Mouse (Mus musculus): ENCODE data around the gene Qrsl1. TPM values are rescaled to one million over a fixed set of nuclear protein-coding genes. Genes with fewer than 3 reads are reported as not detected.

Qrsl1 gene
- polyA plus RNA-seq, 1 experiment from 2014 or later: 23.4 TPM

DNA sequence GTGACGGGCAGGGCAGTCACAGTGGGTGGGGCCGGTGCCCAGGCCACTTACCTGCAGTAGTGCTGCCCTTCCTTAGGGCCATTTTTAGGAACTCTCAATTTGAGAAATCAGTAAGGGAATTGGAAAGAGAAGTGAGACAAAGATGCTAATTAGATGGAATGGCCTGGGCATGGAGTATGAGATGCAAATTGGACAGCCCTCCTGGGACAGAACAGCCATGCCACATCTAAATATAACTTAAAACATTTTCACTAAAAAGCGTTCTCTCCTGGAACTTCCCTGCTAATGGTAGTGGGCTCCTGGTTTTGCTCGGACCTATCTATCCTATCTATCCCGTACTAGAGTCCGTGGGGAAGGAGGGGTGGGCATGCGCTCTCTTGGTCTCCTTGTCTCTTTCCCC is 3.3 kb downstream of the Qrsl1 start:
- ATAC-seq (no peak), DNase-seq (ENCODE audit: low spot score) (no peak)
- Histone ChIP-seq H3K36me3 (ENCODE audit: control insufficient read depth, insufficient read depth, low read length) (peaks cover 12% of the 10 kb centered on the region), H3K9me3 (replicated peaks; ENCODE audit: control insufficient read depth, low read length) (no peaks in the 10 kb centered on the region), H3K4me2 (ENCODE audit: low read length) (no peak overlapping the region), H3K27me3 (replicated peaks; ENCODE audit: control insufficient read depth, insufficient read depth, low read length) (no peaks in the 10 kb centered on the region), H3K27ac (ENCODE audit: low read depth, low read length) (no peak overlapping the region), H3K9ac (ENCODE audit: low read length) (no peak overlapping the region), H3K4me1 (ENCODE audit: control insufficient read depth, insufficient read depth, low read length) (peaks cover 8% of the 10 kb centered on the region), H3K4me3 (ENCODE audit: low read depth, low read length) (no peak overlapping the region)
- 95% methylated on average over 7 of the region's 7 CpGs for WGBS

DNA sequence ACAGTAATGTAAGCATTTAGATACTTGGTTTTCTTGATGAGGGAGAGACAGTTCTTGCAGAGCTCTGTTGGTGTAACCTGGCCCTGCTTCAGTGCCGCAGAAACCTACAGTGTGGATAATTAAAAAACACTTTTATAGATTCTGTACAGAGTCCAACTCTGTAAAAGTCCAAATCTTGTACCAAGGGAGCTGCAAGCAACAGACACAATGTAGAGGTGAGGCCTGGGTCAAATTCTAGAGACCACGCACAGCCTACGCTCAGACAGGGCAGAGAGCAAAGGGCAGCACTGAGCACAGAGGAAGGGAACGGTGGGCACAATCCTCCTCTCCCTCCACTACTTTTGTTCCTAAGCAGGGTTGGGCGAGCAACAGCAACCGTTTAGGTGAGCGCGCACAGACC is 5.5 kb downstream of the Qrsl1 start:
- H3K27ac ChIP-seq (ENCODE audit: low read depth, low read length): no peak overlapping the region
- no peak overlapping the region for H3K4me2 ChIP-seq (ENCODE audit: low read length)
- no peak overlapping the region for H3K9ac ChIP-seq (ENCODE audit: low read length)
- DNase-seq (ENCODE audit: low spot score) (no peak), ATAC-seq (no peak)
- no peaks in the 10 kb centered on the region for H3K9me3 ChIP-seq (replicated peaks; ENCODE audit: control insufficient read depth, low read length)
- H3K27me3 ChIP-seq (replicated peaks; ENCODE audit: control insufficient read depth, insufficient read depth, low read length): no peaks in the 10 kb centered on the region
- H3K4me3 ChIP-seq (ENCODE audit: low read depth, low read length): no peak overlapping the region
- peaks cover 26% of the 10 kb centered on the region for H3K36me3 ChIP-seq (ENCODE audit: control insufficient read depth, insufficient read depth, low read length)
- WGBS: 90% methylated on average over 8 of the region's 8 CpGs
- no peaks in the 10 kb centered on the region for H3K4me1 ChIP-seq (ENCODE audit: control insufficient read depth, insufficient read depth, low read length)

DNA sequence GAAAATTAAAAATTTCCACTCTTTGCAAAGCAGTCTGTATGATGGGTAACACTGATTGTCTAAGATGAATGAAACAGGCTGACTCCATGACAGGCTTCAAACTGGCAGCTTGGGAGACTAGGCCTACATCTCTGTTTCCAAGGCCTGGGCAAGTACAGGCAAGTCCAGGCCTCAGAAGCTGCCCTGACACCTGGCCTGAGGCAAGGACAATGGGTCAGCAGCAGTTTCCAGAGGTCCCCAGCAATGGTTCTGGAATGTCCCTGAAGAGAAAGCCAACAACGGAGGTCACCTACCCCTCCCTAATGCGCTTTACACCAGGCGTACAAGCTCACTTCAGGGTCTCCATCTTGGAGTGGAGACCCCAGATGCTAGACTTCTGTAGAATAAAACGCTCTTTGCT is 8.6 kb downstream of the Qrsl1 start:
- Histone ChIP-seq H3K9me3 (replicated peaks; ENCODE audit: control insufficient read depth, low read length) (no peaks in the 10 kb centered on the region), H3K4me2 (ENCODE audit: low read length) (no peak overlapping the region), H3K36me3 (ENCODE audit: control insufficient read depth, insufficient read depth, low read length) (peaks cover 35% of the 10 kb centered on the region), H3K27ac (ENCODE audit: low read depth, low read length) (no peak overlapping the region), H3K4me1 (ENCODE audit: control insufficient read depth, insufficient read depth, low read length) (no peaks in the 10 kb centered on the region), H3K27me3 (replicated peaks; ENCODE audit: control insufficient read depth, insufficient read depth, low read length) (no peaks in the 10 kb centered on the region), H3K9ac (ENCODE audit: low read length) (no peak overlapping the region), H3K4me3 (ENCODE audit: low read depth, low read length) (no peak overlapping the region)
- DNase-seq (ENCODE audit: low spot score) (no peak), ATAC-seq (no peak)
- 97% methylated on average over 4 of the region's 4 CpGs for WGBS

DNA sequence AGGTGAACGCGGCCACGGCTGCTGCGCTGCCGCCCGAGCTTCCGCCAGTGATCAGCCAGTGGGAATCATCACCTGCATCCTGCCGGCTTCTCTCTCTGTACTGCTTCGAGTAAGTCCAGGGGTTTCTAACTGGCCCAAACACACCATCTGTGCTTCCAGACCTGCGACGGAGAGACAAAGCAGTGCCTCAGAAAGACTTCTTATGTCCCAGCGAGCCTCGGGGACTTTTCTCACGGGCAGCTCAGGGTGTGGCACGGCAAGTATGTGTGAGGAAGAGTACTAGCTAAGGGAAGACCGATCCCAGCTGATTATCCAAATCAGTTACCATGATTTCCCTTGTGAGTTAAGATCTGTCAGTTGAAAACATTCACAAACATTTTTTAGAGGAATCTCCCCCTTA is 12.6 kb downstream of the Qrsl1 start:
- Histone ChIP-seq H3K27me3 (replicated peaks; ENCODE audit: control insufficient read depth, insufficient read depth, low read length) (no peaks in the 10 kb centered on the region), H3K27ac (ENCODE audit: low read depth, low read length) (no peak overlapping the region; the same call in 1 of the 2 replicates), H3K9ac (ENCODE audit: low read length) (no peak overlapping the region), H3K9me3 (replicated peaks; ENCODE audit: control insufficient read depth, low read length) (no peaks in the 10 kb centered on the region), H3K4me2 (ENCODE audit: low read length) (no peak overlapping the region), H3K4me3 (ENCODE audit: low read depth, low read length) (no peak overlapping the region), H3K4me1 (ENCODE audit: control insufficient read depth, insufficient read depth, low read length) (no peaks in the 10 kb centered on the region), H3K36me3 (ENCODE audit: control insufficient read depth, insufficient read depth, low read length) (peaks cover 39% of the 10 kb centered on the region)
- DNase-seq (ENCODE audit: low spot score) (no peak), ATAC-seq (no peak)
- WGBS: 86% methylated on average over 16 of the region's 16 CpGs

DNA sequence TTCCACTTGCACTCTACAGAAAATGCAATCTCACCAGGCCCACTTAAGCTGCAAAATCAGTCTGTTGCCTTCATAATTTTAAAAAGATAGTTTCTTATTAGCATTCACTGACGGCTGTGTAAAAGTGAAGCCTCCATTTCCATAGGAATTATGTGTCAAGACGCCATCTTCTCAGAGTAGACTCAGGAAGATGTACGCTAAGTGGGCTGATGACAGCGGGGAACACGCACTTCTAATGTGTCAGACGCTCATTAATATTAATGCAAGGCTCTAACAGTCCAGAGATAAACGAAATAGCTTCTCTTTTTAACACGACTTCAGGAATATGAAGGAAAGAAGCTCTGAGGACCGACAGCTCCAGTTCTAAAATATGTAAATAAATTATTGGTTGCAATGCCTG is 13.9 kb downstream of the Qrsl1 start:
- Histone ChIP-seq H3K36me3 (ENCODE audit: control insufficient read depth, insufficient read depth, low read length) (peaks cover 30% of the 10 kb centered on the region), H3K4me3 (ENCODE audit: low read depth, low read length) (no peak overlapping the region), H3K9ac (ENCODE audit: low read length) (no peak overlapping the region), H3K4me2 (ENCODE audit: low read length) (no peak overlapping the region), H3K4me1 (ENCODE audit: control insufficient read depth, insufficient read depth, low read length) (no peaks in the 10 kb centered on the region), H3K27me3 (replicated peaks; ENCODE audit: control insufficient read depth, insufficient read depth, low read length) (no peaks in the 10 kb centered on the region), H3K9me3 (replicated peaks; ENCODE audit: control insufficient read depth, low read length) (no peaks in the 10 kb centered on the region), H3K27ac (ENCODE audit: low read depth, low read length) (peak overlapping the region; percentile 63; the same call in 1 of the 2 replicates)
- ATAC-seq (peak; percentile 91), DNase-seq (ENCODE audit: low spot score) (peak; percentile 79)
- WGBS: 67% methylated on average over 9 of the region's 9 CpGs

DNA sequence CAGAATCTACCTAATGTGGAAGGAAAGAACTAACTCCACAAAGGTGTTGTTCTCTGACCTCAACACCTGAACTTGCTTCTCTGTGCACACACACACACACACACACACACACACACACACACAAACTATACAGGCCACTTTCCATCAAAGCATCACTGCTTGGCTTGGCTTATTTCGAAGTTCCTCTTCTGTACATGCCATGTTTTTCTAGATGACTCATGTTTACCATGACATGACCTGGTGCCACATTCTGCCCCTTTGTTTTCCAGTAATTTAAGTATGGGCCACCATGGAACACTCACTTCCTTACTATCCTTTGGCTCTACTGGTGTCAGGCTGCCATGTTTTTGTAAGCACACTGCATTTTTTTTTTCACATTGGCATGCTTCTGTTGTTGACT is 30.1 kb downstream of the Qrsl1 start:
- H3K27ac ChIP-seq (ENCODE audit: low read depth, low read length): no peak overlapping the region
- no peak overlapping the region for H3K4me3 ChIP-seq (ENCODE audit: low read depth, low read length)
- no peak for DNase-seq (ENCODE audit: low spot score)
- H3K4me1 ChIP-seq (ENCODE audit: control insufficient read depth, insufficient read depth, low read length): no peaks in the 10 kb centered on the region
- H3K27me3 ChIP-seq (replicated peaks; ENCODE audit: control insufficient read depth, insufficient read depth, low read length): no peaks in the 10 kb centered on the region
- H3K4me2 ChIP-seq (ENCODE audit: low read length): no peak overlapping the region
- ATAC-seq: no peak
- peaks cover 13% of the 10 kb centered on the region for H3K36me3 ChIP-seq (ENCODE audit: control insufficient read depth, insufficient read depth, low read length)
- WGBS: 90% methylated on average over 1 of the region's 1 CpGs
- H3K9me3 ChIP-seq (replicated peaks; ENCODE audit: control insufficient read depth, low read length): no peaks in the 10 kb centered on the region
- no peak overlapping the region for H3K9ac ChIP-seq (ENCODE audit: low read length)

DNA sequence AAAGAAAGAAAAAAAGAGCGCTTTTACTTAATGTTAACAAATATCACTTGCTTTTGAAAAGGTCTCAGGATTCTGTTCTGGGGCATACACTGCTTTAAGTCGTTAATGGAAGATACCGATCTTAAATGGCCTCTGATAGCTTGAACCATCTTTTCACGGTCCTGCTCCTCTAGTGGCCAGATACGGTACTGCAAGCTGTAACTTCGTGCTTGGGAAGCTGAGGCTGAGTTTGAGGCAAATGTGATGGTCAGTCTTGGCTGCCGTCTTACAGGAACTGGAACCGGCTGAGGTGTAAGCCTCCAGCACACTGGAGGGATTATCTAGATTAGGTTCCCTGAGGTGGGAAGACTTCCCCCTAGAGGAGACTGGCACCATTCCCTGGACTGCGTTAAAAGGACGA is 30.8 kb downstream of the Qrsl1 start:
- DNase-seq (ENCODE audit: low spot score) (peak; percentile 40), ATAC-seq (no peak)
- H3K9me3 ChIP-seq (replicated peaks; ENCODE audit: control insufficient read depth, low read length): no peaks in the 10 kb centered on the region
- H3K4me2 ChIP-seq (ENCODE audit: low read length): no peak overlapping the region
- H3K27me3 ChIP-seq (replicated peaks; ENCODE audit: control insufficient read depth, insufficient read depth, low read length): no peaks in the 10 kb centered on the region
- peaks cover 10% of the 10 kb centered on the region for H3K36me3 ChIP-seq (ENCODE audit: control insufficient read depth, insufficient read depth, low read length)
- H3K4me1 ChIP-seq (ENCODE audit: control insufficient read depth, insufficient read depth, low read length): no peaks in the 10 kb centered on the region
- no peak overlapping the region for H3K4me3 ChIP-seq (ENCODE audit: low read depth, low read length)
- WGBS: 69% methylated on average over 10 of the region's 10 CpGs
- H3K27ac ChIP-seq (ENCODE audit: low read depth, low read length): no peak overlapping the region
- H3K9ac ChIP-seq (ENCODE audit: low read length): no peak overlapping the region

DNA sequence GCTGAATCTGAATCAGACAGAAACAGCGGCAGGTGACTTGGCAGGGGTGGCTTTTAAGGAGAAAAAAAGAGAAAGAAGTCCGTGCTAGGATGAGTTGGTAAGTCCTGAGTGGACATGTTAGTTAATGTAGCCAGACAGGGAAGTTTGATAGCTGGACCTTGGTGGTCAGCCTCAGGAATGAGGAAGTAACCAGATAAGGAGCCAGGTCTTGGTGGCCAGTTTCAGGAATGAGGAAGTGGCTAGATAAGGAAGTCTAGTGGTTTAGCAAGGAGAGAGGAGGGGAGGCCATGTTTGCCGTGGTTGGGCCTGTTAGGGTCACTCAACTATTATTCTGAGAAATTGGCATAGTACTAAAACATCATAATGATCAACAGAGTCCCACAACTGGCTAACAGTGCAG is 45.2 kb downstream of the Qrsl1 start:
- Histone ChIP-seq H3K9me3 (replicated peaks; ENCODE audit: control insufficient read depth, low read length) (no peaks in the 10 kb centered on the region; the same call in 1 of the 2 replicates), H3K36me3 (ENCODE audit: control insufficient read depth, insufficient read depth, low read length) (no peaks in the 10 kb centered on the region), H3K4me1 (ENCODE audit: control insufficient read depth, insufficient read depth, low read length) (no peaks in the 10 kb centered on the region), H3K27me3 (replicated peaks; ENCODE audit: control insufficient read depth, insufficient read depth, low read length) (no peaks in the 10 kb centered on the region), H3K4me2 (ENCODE audit: low read length) (no peak overlapping the region), H3K27ac (ENCODE audit: low read depth, low read length) (no peak overlapping the region), H3K4me3 (ENCODE audit: low read depth, low read length) (no peak overlapping the region), H3K9ac (ENCODE audit: low read length) (no peak overlapping the region)
- DNase-seq (ENCODE audit: low spot score): no peak
- 83% methylated on average over 3 of the region's 3 CpGs for WGBS
- no peak for ATAC-seq

DNA sequence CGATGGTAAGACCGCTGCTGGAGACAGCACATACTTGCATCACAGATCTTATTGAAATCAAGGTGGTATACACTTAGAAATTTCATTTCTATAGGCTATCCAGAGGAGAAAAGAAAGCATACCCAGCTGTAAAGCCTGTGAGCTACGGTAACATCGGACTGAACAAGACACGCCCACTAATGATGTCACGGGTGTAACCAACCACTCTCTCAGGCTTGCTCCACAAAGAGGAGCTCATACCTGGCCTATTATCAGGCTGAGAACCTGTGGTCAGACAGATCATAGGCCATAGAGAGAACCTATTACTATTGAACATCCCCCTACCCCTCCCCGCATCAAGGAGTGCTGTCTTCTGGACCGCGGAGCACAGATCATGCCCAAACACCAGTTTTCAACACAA is 45.6 kb downstream of the Qrsl1 start:
- Histone ChIP-seq H3K4me2 (ENCODE audit: low read length) (no peak overlapping the region), H3K27me3 (replicated peaks; ENCODE audit: control insufficient read depth, insufficient read depth, low read length) (no peaks in the 10 kb centered on the region), H3K4me1 (ENCODE audit: control insufficient read depth, insufficient read depth, low read length) (no peaks in the 10 kb centered on the region), H3K9ac (ENCODE audit: low read length) (no peak overlapping the region), H3K9me3 (replicated peaks; ENCODE audit: control insufficient read depth, low read length) (no peaks in the 10 kb centered on the region; the same call in 1 of the 2 replicates), H3K36me3 (ENCODE audit: control insufficient read depth, insufficient read depth, low read length) (no peaks in the 10 kb centered on the region), H3K27ac (ENCODE audit: low read depth, low read length) (no peak overlapping the region), H3K4me3 (ENCODE audit: low read depth, low read length) (no peak overlapping the region)
- WGBS: 94% methylated on average over 9 of the region's 9 CpGs
- no peak for ATAC-seq
- DNase-seq (ENCODE audit: low spot score): no peak
